Mouse (Mus musculus) kidney, postnatal 25 days (tissue): ENCODE measurements around the gene Hs2st1.
"Not testable (repeated sequence)": the region's sequence is repeated elsewhere in the genome, so short reads cannot be mapped to it uniquely, and the experiment has no call there.

Source experiments
- DNase-seq, 2 experiments: peaks; one replicate each; pipeline ENCODE4 v3.0.0; 2021; ENCODE audit warnings: mixed read lengths in 2 of 2

Hs2st1 gene

DNA sequence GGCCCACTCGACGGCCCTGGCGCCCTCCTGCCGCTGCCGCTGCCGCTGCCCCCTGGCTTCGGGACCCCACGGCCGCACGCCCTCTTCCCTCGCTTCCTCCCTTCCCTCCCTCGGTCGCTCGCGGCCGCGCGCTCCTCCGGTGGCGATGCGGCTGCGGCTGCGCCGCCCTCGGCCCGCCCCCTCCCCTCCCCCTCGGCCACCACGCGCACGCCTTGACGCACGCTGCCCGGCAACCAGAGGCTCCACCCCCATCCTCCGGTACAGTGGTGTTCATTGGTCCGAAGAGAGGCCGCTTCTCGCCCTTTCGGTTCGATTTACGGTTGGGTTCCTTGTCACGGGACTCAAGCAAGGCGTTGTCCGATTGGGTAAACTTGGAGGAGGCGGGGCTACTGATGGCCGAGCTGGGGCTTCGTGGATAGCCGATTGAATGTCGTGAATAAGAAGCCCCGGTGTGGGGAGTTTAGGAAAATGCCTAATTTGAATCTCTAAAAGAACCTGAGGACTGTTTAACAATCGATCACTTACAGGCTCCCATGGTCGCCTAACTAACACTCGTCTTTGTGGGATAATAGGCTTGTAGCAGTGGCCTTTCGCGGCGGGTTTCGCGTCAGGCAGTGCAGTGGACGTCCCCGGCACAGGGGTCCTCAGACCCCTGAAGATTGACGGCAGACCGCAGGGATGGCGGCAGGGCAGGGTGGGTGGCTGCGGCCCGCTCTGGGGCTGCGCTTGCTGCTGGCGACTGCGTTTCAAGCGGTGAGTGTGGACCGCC lies at the start of gene Hs2st1, which contains the start of gene Selenof:
Hs2st1 (minus strand) TSS at position 135 of the 769 bp plus-strand sequence.
Selenof (plus strand) TSS at position 258 of the 769 bp plus-strand sequence.
- DNase-seq: peak; percentile 99 to 100

DNA sequence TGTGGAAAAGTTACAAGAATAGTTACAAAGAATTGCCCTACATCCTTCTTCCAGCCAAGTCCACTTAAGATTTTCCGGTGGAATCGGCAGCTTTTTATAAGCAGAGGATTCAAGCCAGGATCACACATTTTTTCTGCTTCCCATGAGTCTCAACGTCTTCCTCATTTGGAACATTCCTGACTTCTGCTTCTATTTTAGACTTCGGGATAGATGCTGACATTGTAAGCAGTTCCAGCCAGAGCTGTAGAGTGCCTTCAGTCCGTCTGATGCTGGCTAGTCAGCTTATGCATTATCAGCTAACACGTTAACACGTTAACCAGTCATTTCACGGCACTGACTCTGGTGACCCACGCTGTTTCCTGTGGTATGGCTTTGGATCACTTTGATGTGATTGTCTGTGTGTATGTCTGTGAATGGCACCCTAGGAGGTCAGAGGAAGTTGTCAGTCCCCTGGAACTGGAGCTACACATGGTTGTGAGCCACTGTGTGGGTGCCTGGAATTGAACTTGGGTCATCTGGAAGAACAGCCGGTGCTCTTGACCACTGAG lies 47.7 kb upstream of the Hs2st1 start:
- DNase-seq: no peak

DNA sequence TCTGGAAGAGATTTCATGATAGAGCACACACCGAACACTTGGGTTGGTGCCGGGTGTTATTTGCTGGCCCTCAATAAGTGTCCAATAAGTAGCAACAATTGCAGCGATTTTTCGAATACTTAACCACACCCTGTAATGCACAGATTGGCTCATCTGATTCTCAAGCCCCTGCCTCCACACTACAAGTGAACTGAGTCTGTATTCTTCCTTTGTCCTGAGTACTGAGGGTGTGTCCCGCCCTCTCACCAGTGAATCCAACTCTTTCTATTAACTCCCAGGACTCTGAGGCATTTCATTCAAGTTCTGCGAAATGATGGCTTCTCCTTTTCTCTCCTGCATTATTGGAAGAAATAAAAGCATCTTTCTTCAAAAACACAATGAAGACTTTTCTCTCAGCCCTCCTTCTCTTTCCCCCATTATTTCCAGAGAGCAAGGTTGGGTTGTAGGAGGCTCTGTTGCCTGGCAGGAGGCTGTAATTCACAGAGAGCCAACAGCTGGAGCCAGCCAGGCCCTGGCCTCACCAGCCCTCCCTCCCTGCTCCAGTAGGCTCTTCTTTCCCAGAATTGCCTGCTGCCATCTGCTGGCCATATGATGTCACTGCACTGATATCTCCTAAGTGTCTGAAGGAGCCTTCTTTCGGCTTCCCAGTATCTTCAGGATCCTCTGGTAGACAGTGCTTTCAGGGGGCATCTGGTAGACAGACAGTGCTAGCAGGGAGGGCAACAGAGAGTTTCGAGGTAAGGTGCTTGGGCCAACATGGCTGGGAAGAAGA lies 46.9 kb upstream of the Hs2st1 start:
- peak; percentile 86 to 90 for DNase-seq

DNA sequence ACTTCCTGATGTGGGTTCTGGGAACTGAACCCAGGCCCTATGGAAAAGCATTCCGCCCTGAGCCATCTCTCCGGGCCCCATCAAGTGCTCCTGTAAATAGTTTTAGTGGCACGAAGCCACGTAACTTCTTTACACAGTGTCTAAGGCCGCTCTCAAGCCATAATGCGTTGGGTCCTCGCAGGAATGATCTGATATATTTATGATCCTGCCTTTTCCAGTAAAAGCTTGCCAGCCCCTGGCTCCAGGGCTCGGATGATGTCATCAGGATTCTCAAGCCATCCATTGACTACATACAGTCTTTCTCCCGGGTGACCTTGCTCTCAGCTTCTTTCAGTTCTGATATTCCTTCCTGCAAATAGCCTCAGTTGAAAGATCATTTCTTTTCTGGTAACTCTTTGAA lies 45.5 kb upstream of the Hs2st1 start:
- no peak for DNase-seq

DNA sequence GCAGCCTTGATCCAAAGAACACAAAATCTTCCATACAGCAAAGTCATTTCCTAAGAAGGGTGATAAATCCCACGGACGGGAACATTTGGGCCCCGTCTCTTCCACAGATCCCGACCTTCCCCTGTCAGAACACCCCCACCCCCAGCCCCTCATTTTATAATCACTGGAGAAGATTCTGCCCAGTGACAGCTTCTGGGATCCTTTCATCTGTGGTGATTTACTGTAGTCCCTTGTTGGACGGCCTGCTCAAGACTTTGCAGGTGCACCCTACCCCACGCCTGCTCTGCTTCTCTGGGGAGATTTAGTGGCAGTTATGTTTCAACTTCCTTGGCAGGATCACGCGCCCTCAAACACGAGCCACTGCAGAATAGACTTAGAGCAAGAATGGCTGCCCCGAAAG lies 44.7 kb upstream of the Hs2st1 start:
- peak in 1 of 2 experiments; percentile 41 for DNase-seq

DNA sequence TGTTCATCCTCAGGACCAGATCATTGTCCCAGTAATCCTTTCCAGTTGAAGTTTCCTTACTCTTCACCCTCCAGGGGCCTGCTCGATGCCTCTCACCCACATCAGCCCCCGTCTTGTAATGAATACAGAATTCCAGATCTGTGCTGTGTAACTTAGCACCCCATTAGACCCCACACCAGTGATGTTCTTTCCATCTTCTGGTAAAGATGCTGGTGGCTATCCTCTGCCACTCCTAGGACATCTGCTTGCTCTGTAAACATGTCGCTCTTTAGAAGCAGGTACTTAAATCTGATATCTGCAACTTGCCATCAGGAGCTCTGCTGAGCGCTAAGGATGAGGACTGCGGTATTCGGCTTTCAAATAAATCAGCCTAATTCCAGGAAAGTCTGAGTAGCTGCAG lies 44.3 kb upstream of the Hs2st1 start:
- no peak for DNase-seq

DNA sequence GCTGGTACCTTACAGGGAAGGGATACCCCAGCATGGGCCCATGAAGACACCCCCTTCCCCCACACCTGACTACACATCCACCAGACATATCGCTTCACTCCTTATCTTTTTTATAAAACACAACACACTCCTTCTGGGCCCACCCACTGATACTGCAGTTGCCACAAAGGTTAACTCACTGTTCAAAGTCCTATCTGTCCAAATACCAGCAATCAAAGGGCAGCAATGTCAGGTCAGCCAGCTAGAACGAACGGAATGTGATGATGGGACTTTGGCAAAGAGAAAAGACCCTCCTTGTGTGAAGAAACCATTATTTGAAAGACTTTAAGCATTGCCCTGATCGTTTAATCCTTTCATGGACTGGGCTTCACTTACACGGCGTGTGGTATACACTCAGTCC lies 42.4 kb upstream of the Hs2st1 start:
- DNase-seq: no peak

DNA sequence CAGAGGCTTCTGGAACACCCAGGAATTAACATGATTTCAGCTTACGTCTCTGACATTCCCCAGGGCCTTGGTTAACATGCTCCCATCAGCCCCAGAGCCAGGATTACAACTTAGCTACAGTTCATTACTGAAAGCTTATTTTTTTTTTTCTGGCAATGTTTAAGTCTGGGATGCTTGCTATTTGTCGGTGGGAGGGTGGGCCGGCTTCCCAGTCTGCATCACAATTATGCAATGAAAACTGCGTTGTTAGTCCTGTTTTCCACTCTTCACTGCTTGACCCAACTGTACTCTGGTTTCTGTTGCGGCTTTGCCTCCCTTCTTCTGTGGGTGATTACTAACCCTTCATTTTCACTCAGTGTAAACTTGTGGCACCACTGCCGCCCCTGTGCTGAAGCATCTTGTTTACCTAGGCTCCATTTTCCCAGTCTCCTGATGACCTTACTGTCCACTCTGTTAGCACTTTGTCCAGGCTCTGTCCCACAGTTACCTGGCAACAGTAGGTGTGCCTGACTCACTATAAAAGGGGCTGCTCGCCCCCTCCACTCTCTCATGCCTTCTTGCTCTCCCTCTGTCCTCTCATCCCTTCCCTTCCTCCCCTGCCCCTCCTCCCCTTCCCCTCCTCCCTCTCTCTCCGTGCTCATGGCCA lies 41.8 kb upstream of the Hs2st1 start:
- DNase-seq: no peak

DNA sequence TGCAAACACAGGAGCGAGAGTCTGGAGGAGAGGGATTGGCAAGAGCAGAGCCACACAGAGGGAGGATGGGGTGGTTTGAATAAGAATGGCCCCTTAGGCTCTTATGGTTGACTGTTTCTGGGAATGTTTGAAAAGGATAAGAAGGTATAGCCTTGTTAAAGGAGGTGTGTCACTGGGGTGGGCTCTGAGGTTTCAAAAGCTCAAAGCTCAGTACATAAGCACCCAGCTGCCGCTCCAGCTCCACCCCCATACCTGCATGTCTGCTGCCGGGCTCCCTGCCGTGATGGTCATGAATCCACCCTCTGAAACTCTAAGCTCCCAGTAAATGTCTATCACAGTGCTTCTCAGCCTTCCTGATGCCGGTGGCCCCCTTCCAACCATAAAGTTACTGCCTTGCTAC lies 40.8 kb upstream of the Hs2st1 start:
- DNase-seq: no peak

DNA sequence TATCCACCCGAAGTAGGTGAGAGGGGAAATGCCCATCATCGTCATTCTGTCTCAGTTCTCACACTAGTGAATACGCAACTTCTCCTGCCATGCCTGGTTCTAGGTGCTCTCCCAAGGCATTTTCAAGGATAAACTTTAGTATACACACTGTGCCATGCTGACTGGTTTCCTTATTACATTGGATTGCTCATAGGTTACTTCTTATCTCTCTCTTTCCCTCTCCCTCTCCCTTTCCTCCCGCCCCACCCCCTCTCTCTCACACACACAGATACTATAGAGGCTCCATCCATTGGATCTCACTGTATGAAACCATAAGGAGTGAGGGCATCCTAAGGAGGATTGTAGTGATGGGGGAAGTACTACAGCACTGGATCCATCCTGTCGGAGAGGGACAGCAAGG lies 38.1 kb upstream of the Hs2st1 start:
- no peak for DNase-seq

DNA sequence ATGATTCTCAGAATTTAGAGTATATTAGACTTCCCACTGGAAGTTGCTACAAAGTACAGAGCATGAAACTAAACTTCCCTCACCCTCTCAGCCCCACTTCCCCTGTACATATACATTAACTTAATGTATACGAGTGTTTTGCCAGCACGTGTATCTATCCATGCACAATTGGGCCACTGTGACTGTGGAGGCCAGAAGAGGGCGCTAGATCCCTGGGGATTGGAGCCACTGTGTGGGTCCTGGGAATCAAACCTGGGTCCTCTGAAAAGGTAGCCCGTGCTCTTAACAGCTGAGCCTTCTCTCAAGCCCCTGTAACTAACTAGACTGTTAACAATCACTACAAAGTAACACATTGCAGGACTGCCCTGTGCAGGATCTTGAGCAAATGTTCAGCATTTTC lies 36.5 kb upstream of the Hs2st1 start:
- DNase-seq: no peak

DNA sequence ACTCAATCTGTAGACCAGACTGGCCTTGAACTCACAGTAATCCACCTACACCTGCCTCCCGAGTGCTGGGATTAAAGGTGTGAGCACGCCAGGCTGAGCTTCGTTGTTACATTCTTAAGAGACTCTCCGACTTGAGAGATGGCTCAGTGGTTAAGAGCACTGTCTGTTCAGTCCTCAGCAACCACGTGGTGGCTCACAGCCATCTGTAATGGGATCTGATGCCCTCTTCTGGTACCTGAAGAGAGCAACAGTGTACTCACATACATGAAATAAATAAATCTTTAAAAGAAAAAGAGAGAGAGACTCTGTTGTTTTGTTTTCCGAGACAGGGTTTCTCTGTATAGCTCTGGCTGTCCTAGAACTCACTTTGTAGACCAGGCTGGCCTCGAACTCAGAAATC lies 35.8 kb upstream of the Hs2st1 start:
- not testable (repeated sequence) for DNase-seq

DNA sequence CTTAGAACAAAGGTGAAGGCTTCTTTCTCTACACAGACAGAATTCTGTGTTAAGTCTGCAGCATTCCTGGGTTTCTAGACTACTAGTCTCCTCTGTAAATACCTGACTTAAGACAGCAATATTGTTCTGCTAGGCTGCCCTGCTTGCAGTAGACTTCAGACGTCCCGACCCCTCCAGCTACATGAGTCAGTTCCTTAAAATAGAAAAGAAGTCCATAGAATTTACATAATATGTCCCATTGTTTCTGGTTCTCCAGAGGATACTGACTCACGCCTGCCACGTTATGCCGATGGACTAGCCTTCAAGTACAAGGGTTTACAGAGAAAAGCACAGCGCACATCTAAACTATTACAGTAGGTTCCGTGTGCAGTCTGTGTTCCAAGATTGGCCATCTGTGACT lies 34.2 kb upstream of the Hs2st1 start:
- no peak for DNase-seq

DNA sequence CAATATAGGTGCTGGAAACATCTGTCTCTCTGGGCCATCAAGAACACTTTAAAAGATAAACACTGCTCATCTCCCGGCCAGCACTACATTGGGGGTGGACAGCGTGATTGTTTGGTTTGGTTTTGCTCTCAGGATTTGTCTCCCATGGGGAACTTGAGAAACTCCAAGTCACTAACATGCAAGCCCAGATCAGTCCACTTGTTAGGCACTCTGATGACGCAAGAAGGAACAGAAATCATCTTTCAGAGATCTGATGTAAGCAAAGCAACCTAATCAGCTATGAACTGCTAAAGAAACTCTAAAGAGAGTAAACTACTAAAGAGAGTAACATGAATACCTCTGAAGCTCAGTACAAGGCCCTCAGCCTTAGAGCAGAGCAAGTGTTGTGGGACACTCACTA lies 33.6 kb upstream of the Hs2st1 start:
- no peak for DNase-seq

DNA sequence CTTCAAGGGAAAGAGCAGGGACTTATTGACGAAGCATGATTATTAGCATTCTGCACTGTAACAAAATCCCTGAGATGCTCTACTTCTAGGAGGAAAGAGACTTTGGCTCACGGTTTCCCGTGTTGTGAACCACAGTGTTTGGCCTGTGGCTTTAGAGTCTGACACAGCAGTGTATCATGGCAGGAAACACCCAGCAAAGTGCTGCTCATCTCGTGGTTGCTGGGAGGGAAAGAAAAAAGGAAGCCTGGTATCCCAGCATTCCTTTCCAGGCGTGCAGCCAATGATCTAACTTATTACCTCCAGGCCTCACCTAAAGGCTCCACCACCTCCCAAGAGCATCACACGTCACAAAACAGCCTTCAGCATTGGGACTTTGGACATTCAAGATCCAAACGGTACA lies 32.8 kb upstream of the Hs2st1 start:
- DNase-seq: no peak

DNA sequence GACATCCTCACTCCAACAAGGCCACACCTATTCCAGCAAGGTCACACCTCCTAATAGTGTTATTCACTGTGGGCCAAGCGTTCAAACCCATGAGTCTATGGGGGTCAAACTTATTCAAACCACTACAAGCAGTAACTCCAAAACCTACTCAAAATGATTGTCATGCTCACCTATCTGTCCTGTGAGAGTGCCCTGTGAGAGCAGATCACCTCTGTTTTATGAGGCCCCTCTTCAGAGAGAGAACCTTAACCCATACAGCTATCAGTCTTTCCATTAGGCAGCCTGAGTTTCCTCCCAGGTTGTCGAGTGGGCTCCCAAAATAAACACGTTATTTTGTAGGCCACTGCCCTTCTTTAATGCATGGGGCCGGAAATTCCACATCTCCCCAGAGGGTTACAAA lies 32.4 kb upstream of the Hs2st1 start:
- DNase-seq: no peak

DNA sequence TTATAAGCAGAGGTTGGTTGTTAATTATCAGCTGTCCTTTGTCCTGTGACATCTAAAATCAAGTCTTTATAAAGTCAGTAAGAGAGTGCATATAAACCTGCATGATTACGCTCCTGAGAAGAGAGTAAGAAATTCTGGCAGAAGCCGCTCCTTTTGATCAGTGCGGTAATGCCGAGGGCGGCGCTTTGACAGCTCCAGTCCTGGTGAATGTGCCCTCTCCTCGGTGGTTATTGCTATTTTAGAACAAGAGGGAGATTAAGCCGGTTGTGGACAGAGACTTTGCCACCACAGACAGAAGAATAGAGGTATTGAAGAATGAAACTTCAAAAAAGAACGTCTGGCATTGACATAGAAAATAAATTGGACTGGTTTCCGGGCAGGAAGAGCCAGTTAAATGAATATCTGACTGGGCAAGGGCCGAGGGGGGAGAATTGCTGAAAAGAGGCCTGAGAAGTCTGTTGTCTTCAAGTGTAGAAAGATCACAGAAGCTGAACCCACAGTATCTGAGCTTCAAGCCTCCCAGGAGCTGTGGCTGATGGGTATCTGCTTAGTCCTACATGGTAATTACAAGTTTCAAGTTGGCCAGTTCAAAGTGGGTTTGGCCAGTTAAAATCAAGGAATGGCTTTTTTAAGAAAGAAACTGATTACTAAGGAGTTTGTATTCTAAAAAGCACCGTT lies 27.9 kb upstream of the Hs2st1 start:
- no peak for DNase-seq

DNA sequence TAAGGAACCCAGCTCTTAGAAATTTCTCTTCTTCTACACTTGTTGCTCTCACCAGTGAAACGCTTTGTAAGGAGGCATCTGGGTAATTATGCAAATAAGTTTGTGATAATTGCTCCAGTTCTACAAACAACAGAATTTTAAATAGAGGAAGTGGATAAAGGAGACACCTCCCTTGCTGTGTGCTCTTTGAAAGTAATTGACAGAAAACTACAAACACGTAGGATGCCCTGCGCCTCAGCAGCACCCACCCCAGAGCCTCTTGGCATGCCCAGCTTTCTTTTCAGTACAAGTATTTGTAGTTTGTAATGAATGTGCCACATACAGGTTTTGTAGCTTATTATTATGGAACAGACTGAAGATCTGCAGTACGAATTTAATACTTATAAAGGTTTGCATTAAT lies 27.1 kb upstream of the Hs2st1 start:
- no peak for DNase-seq

DNA sequence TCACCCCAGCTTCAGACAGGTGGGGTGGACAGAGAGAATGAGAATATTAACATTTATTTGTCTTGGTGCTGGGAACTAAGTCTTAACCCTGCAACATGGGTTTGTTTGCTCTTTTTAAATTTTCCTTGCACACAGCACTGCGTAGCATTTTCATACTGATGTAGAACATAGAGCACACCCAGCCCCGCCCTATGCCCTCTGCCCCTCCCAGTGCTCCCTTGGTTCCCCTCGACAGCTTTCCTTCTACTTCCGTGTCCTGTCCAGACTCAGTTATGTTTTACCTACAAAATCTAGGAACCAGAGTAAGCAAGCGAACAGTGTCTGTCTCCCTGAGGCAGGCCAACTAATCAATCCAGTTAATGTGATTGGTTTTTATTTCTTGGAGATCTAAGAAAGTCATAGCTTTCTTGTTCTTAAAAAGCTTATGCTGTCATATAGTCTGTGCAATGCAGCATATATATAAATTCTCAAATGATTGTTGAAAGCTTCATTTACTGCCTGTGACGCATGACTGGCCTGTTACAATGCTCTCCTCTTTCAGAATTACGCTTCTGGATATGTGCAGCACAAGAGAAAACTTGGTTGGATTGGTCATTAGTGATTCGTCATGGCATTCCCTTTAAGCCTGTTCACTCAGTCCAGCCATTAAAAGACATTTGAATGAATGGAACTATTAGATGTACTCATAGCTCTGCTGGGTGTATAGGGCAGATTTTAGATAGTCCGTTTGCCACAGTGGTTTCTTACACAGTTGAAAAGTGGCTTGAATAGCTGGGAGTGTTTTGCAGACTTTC lies 23.2 kb upstream of the Hs2st1 start:
- DNase-seq: no peak

DNA sequence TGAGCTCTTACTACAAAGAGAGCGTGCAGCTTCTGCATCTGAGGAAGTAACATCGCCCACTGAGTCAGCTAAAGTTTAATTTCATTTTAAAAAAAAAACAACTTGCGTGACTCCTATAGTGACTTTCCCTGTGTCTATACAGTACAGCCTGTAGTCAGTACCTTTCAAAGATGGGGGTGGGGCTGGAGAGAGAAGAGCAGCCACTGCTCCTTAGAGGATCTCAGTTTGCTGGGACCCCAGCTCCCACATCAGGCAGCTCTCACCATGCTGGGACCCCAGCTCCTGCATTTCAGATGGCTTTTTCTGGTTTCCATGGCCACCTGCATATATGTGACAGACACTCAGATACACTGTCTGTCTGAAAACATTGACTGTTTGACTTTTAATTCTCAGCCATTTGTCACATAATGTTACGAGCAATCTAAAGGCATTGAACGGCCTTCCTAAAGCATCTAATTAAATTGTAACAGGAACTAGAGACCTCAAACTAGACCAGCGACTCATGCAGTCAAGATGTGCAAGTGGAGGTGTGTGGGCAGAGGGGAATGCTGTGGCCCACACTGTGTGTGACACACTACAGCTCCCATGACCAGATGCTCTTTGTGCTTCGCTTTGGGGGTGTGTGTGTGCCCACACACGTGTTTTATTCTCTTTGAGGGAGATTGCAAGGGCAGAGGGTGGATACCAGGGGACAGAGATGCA lies 19.4 kb upstream of the Hs2st1 start:
- DNase-seq: no peak

DNA sequence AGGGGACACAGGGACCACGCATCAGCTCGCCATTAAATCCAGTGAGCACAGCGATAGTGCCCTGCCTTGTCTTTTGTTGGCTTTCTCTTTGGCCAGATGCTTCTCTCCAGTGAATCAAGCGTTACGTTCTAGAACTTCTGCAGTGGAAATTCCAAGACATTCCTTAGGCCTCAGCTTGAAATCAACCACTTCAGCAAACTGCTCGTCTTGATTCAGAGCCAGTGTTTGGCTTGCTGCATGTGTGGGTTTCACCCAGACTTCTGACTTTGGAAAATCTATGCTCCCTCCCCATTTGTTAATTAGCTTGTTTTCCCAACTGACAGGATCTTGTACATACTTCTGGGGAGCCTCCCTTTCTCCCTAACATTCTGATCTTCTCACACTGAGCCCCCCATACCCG lies 16.8 kb upstream of the Hs2st1 start:
- DNase-seq: peak in 1 of 2 experiments; percentile 9
